Mouse (Mus musculus) neural tube, embryonic 15.5 days (tissue): ENCODE results near the gene Cdc25b. TPM values are rescaled to one million over a fixed set of nuclear protein-coding genes. Genes with fewer than 3 reads are reported as not detected.

ENCODE experiments used
- ATAC-seq: fragments of 200-750 bp; cut with Nextera tagmentation; 2 replicates; pipeline ENCODE4 v1.8.0; 2017; ENCODE audit warnings: mild to moderate bottlenecking, moderate TSS enrichment, moderate library complexity; ENCODE audit not compliant: low FRiP score
- H3K27ac ChIP-seq: fragments of 300-500 bp; sonication (generic); replicated peaks from 2 replicates; pipeline ENCODE4 v1.5.1; 2015; ENCODE audit warnings: mild to moderate bottlenecking, inconsistent platforms
- H3K27me3 ChIP-seq: fragments of 300-500 bp; sonication (generic); replicated peaks from 2 replicates; pipeline ENCODE4 v1.6.1; 2015; ENCODE audit warnings: inconsistent platforms
- H3K36me3 ChIP-seq: fragments of 300-500 bp; sonication (generic); 2 replicates; pipeline ENCODE4 v1.6.1; 2015; ENCODE audit warnings: inconsistent platforms
- H3K4me1 ChIP-seq: fragments of 300-500 bp; sonication (generic); 2 replicates; pipeline ENCODE4 v1.6.1; 2015; ENCODE audit warnings: inconsistent platforms
- H3K4me2 ChIP-seq: fragments of 300-500 bp; sonication (generic); 2 replicates; pipeline ENCODE4 v1.6.1; 2015; ENCODE audit warnings: inconsistent platforms, mild to moderate bottlenecking, moderate library complexity
- H3K4me3 ChIP-seq: fragments of 300-500 bp; sonication (generic); replicated peaks from 2 replicates; pipeline ENCODE4 v1.5.1; 2015; ENCODE audit warnings: mild to moderate bottlenecking, inconsistent platforms
- H3K9ac ChIP-seq: fragments of 300-500 bp; sonication (generic); replicated peaks from 2 replicates; pipeline ENCODE4 v1.6.1; 2015; ENCODE audit warnings: mild to moderate bottlenecking, inconsistent platforms
- H3K9me3 ChIP-seq: fragments of 300-500 bp; sonication (generic); replicated peaks from 2 replicates; pipeline ENCODE4 v1.6.1; 2016; ENCODE audit warnings: inconsistent platforms
- WGBS: fragments of 180-500 bp; shearing (Covaris S2); methylation state at CpG from one replicate; pipeline ENCODE4 v1.1.7; 2015; ENCODE audit warnings: mixed read lengths; 5-methylcytosine and 5-hydroxymethylcytosine counted together
- polyA plus RNA-seq: library from polyadenylated mRNA; unstranded; fragments of >200 nt; fragmentation: Nextera tagmentation; extraction: Ambion mirVana; gene quantifications from 2 replicates; pipeline ENCODE4 v1.2.1, GENCODE M21; 2015

The Cdc25b gene
- polyA plus RNA-seq, 1 experiment from 2014 or later: 21.0 TPM

- Histone ChIP-seq H3K4me3 (no peak overlapping the region), H3K4me2 (no peak overlapping the region), H3K27me3 (peaks cover 9% of the 10 kb centered on the region; the same call in 1 of the 2 replicates), H3K4me1 (peaks cover 6% of the 10 kb centered on the region), H3K27ac (no peak overlapping the region), H3K36me3 (no peaks in the 10 kb centered on the region), H3K9me3 (no peaks in the 10 kb centered on the region; the same call in 1 of the 2 replicates), H3K9ac (no peak overlapping the region)
- no peak for ATAC-seq
- WGBS: 70% methylated on average over 2 of the region's 2 CpGs
Observed at GRCm38 (mm10) chr2:131166172-131166571, 20.6 kb upstream of the Cdc25b start.

DNA sequence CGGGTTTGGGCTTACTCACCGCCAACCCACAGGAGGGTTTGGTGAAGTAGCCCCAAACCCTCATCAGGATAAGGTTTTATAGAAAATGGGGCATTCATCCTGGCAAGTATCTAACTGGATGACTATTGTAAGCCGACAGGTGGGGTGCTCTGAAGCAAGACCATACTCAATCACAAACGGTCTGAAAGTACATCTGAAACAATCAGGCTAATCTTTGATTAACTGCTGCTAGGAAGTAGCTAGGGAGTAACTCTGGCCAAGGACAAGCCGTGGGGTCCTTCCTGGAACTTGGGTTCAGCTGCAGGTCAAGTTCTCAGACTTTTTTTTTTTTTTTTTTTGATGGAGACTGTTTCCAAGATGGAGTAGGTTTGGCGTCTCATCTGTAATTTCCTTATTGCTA, 18.8 kb upstream of the Cdc25b start:
- Histone ChIP-seq H3K4me3 (no peak overlapping the region), H3K27me3 (peaks cover 27% of the 10 kb centered on the region), H3K36me3 (no peaks in the 10 kb centered on the region; the same call in 1 of the 2 replicates), H3K27ac (no peak overlapping the region), H3K4me1 (peaks cover 11% of the 10 kb centered on the region), H3K9ac (no peak overlapping the region), H3K9me3 (no peaks in the 10 kb centered on the region; the same call in 1 of the 2 replicates), H3K4me2 (no peak overlapping the region)
- WGBS: 85% methylated on average over 6 of the region's 6 CpGs
- ATAC-seq: no peak

DNA sequence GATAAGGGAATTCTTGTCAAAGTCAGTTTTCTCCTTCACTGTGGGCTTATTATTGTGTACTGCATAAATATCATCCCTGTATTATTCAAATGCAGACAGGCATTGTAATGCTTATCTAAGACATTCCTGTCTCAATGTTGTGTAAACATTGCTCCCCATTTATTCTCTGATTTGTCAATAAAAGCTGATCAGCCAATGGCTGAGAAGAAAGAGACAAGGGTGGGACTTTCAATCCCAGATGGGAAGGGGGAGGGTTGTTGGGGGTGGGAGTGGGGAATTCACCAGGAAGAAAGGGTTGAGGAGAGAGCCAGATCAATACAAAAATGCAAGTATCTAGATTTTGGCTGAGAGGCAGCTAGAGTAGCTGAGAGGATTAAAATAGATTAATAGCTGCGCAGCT, 17.8 kb upstream of the Cdc25b start:
- no peak for ATAC-seq

DNA sequence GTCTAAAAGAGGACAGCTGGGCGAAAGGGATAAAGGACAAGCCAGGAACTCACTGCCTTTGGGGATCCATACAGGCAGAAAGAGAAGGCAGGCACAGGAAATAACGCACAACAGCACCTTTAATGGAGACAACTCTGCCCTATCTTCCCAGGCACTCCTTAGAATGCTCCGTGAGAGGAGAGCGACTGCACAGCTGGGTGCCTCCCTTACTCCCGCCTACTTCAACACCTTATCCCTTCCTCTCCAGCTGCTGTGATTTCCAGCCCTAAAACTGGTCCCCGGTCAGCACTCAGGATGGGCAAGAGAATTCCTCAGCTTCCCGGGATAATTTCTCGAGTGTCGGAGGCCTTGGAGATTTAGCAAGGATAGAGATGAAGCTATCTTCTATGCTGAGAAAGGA, 15.8 kb upstream of the Cdc25b start:
- 22% methylated on average over 9 of the region's 9 CpGs for WGBS
- no peak overlapping the region for H3K27ac ChIP-seq
- H3K9ac ChIP-seq: no peak overlapping the region
- no peaks in the 10 kb centered on the region for H3K9me3 ChIP-seq
- peaks cover 36% of the 10 kb centered on the region for H3K4me1 ChIP-seq
- H3K4me3 ChIP-seq: peak overlapping the region; percentile 14; the same call in 1 of the 2 replicates
- H3K36me3 ChIP-seq: no peaks in the 10 kb centered on the region; the same call in 1 of the 2 replicates
- no peak for ATAC-seq
- H3K27me3 ChIP-seq: peaks cover 33% of the 10 kb centered on the region
- peak overlapping the region; percentile 48; the same call in 1 of the 2 replicates for H3K4me2 ChIP-seq

More for the DNA sequence above, 17.8 kb upstream of the Cdc25b start:
- no peaks in the 10 kb centered on the region; the same call in 1 of the 2 replicates for H3K36me3 ChIP-seq
- peaks cover 33% of the 10 kb centered on the region for H3K27me3 ChIP-seq
- no peak overlapping the region for H3K4me2 ChIP-seq
- H3K27ac ChIP-seq: no peak overlapping the region
- no peak overlapping the region for H3K4me3 ChIP-seq
- H3K4me1 ChIP-seq: peaks cover 17% of the 10 kb centered on the region
- H3K9ac ChIP-seq: no peak overlapping the region
- 62% methylated on average over 1 of the region's 1 CpGs for WGBS
- no peaks in the 10 kb centered on the region; the same call in 1 of the 2 replicates for H3K9me3 ChIP-seq

GRCm38 (mm10) chr2:131171401-131172104, 15.2 kb upstream of the Cdc25b start:
- ATAC-seq: no peak
- no peak overlapping the region for H3K9ac ChIP-seq
- H3K9me3 ChIP-seq: no peaks in the 10 kb centered on the region
- no peaks in the 10 kb centered on the region; the same call in 1 of the 2 replicates for H3K36me3 ChIP-seq
- peaks cover 42% of the 10 kb centered on the region for H3K4me1 ChIP-seq
- no peak overlapping the region for H3K27ac ChIP-seq
- H3K4me2 ChIP-seq: peak overlapping the region; percentile 48
- WGBS: 10% methylated on average over 43 of the region's 43 CpGs
- peak overlapping the region; percentile 14 for H3K4me3 ChIP-seq
- H3K27me3 ChIP-seq: peaks cover 33% of the 10 kb centered on the region

GRCm38 (mm10) chr2:131172322-131172721, 14.4 kb upstream of the Cdc25b start:
- 59% methylated on average over 9 of the region's 9 CpGs for WGBS

DNA sequence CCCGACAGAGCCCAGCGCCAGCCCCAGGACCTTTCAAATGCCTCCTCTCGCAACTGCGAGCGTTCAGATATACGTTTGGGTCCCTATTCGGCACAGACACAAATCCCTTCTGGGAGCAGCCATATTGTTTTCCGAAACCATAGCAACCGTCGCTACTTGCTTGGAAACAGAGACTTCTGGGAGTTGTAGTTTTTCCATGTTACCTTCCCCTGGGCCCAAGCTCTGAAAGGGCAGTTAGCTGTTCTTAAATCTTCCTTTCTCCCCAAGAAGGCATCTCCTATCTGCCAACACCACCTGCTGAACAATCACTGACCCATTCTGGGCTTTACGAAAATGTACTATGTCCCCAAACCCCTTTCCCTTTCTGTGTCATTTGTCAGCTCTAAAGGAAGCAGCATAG, 12.0 kb upstream of the Cdc25b start:
- Histone ChIP-seq H3K27ac (no peak overlapping the region), H3K4me2 (peak overlapping the region; percentile 85), H3K36me3 (peaks cover 5% of the 10 kb centered on the region; the same call in 1 of the 2 replicates), H3K9ac (peak overlapping the region; percentile 47), H3K4me3 (peak overlapping the region; percentile 44), H3K9me3 (no peaks in the 10 kb centered on the region), H3K27me3 (peaks cover 33% of the 10 kb centered on the region), H3K4me1 (peaks cover 70% of the 10 kb centered on the region)
- WGBS: 6% methylated on average over 11 of the region's 11 CpGs
- peak; percentile 64 for ATAC-seq

More at GRCm38 (mm10) chr2:131172322-131172721, 14.4 kb upstream of the Cdc25b start:
- no peak for ATAC-seq
- peaks cover 3% of the 10 kb centered on the region; the same call in 1 of the 2 replicates for H3K36me3 ChIP-seq
- no peak overlapping the region for H3K9ac ChIP-seq
- H3K27ac ChIP-seq: no peak overlapping the region
- H3K4me3 ChIP-seq: no peak overlapping the region
- peaks cover 50% of the 10 kb centered on the region for H3K4me1 ChIP-seq
- H3K27me3 ChIP-seq: peaks cover 33% of the 10 kb centered on the region
- H3K9me3 ChIP-seq: no peaks in the 10 kb centered on the region
- no peak overlapping the region for H3K4me2 ChIP-seq

- WGBS: 65% methylated on average over 3 of the region's 3 CpGs
- H3K27ac ChIP-seq: no peak overlapping the region
- peaks cover 5% of the 10 kb centered on the region; the same call in 1 of the 2 replicates for H3K36me3 ChIP-seq
- H3K9me3 ChIP-seq: no peaks in the 10 kb centered on the region
- ATAC-seq: no peak
- H3K9ac ChIP-seq: no peak overlapping the region
- H3K4me1 ChIP-seq: peaks cover 70% of the 10 kb centered on the region
- H3K4me3 ChIP-seq: no peak overlapping the region
- H3K4me2 ChIP-seq: peak overlapping the region; percentile 85; the same call in 1 of the 2 replicates
- H3K27me3 ChIP-seq: peaks cover 31% of the 10 kb centered on the region
Observed at GRCm38 (mm10) chr2:131175286-131175944, 11.3 kb upstream of the Cdc25b start.

GRCm38 (mm10) chr2:131175945-131176309, 10.8 kb upstream of the Cdc25b start:
- Histone ChIP-seq H3K27me3 (peaks cover 26% of the 10 kb centered on the region), H3K4me3 (no peak overlapping the region), H3K9me3 (no peaks in the 10 kb centered on the region), H3K27ac (no peak overlapping the region), H3K4me1 (peaks cover 68% of the 10 kb centered on the region), H3K36me3 (peaks cover 5% of the 10 kb centered on the region; the same call in 1 of the 2 replicates), H3K4me2 (no peak overlapping the region), H3K9ac (no peak overlapping the region)
- 86% methylated on average over 1 of the region's 1 CpGs for WGBS
- no peak for ATAC-seq

DNA sequence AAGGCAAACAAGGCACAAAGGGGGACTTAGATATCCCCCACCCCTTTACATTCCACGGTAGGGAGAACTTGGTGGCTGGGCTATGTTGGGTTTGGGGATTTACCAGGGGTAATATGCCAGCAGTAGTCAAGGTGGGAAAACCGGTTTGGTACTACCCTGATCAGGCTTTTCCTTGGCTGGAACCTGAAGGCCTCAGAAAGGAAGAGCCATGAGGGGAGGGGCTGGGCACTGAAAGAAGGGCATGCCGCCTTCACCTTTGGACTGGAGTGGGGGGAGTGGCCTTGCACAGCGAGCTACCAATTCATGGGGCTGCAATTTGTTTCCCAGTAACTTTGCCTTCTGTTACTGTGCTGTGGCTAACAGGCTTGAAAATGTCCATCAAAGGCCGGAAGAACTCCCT, 10.3 kb upstream of the Cdc25b start:
- Histone ChIP-seq H3K9me3 (no peaks in the 10 kb centered on the region), H3K27ac (no peak overlapping the region), H3K4me3 (no peak overlapping the region), H3K36me3 (peaks cover 5% of the 10 kb centered on the region; the same call in 1 of the 2 replicates), H3K27me3 (peaks cover 21% of the 10 kb centered on the region), H3K4me2 (peak overlapping the region; percentile 98), H3K9ac (no peak overlapping the region), H3K4me1 (peaks cover 63% of the 10 kb centered on the region)
- 57% methylated on average over 5 of the region's 5 CpGs for WGBS
- no peak for ATAC-seq

- peaks cover 59% of the 10 kb centered on the region for H3K4me1 ChIP-seq
- H3K4me3 ChIP-seq: peak overlapping the region; percentile 74
- peaks cover 5% of the 10 kb centered on the region; the same call in 1 of the 2 replicates for H3K36me3 ChIP-seq
- ATAC-seq: no peak
- peak overlapping the region; percentile 98 for H3K4me2 ChIP-seq
- H3K9me3 ChIP-seq: no peaks in the 10 kb centered on the region
- 0 out of 2 replicates have a peak overlapping the region, but pooled peaks have one; percentile 41 for H3K27ac ChIP-seq
- peaks cover 6% of the 10 kb centered on the region for H3K27me3 ChIP-seq
- H3K9ac ChIP-seq: peak overlapping the region; percentile 93; the same call in 1 of the 2 replicates
- WGBS: 84% methylated on average over 9 of the region's 9 CpGs
Observed at GRCm38 (mm10) chr2:131177932-131178331, 8.8 kb upstream of the Cdc25b start.
